Mouse (Mus musculus): Measurements from ENCODE around the gene Lcor. TPM values are rescaled to one million over a fixed set of nuclear protein-coding genes. Genes with fewer than 3 reads are reported as not detected.

The Lcor gene
- polyA plus RNA-seq, 1 experiment from 2014 or later, result 13.9 TPM

DNA sequence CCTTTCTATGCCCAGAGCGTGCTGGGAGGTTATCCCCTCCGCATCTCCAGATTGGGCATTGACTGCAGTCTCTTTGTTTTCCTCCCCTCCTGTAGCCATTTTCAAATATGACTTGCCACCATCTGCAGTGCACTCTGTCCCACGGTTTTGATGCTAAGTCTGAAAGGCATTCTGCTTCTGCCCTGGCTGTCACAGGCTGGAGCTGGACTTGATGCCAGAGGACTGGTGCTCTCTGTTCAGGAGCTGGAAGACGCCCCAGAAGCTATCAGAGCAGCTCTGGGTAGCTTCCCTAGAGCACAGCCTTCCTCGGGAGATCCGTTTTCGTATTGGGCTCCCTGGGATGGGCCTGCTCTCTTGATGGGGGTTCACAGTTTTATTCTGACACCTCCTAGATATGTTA is 106.6 kb downstream of the Lcor start:
- Histone ChIP-seq H3K9me3 (replicated peaks; ENCODE audit: control insufficient read depth, low read length, poor library complexity, severe bottlenecking) (no peaks in the 10 kb centered on the region), H3K36me3 (ENCODE audit: control insufficient read depth, insufficient read depth, low read length) (0 out of 2 replicates have a peak, but pooled peaks cover 7% of the 10 kb centered on the region), H3K4me2 (ENCODE audit: low read length) (no peak overlapping the region), H3K4me3 (ENCODE audit: low read depth, low read length) (no peak overlapping the region), H3K27me3 (ENCODE audit: control insufficient read depth, insufficient read depth, low read depth, low read length) (no peaks in the 10 kb centered on the region), H3K4me1 (ENCODE audit: control insufficient read depth, insufficient read depth, low read length) (no peaks in the 10 kb centered on the region), H3K9ac (ENCODE audit: low read depth, low read length) (no peak overlapping the region), H3K27ac (ENCODE audit: low read length) (no peak overlapping the region)
- WGBS, result 78% methylated on average over 7 of the region's 7 CpGs
- no peak for ATAC-seq

DNA sequence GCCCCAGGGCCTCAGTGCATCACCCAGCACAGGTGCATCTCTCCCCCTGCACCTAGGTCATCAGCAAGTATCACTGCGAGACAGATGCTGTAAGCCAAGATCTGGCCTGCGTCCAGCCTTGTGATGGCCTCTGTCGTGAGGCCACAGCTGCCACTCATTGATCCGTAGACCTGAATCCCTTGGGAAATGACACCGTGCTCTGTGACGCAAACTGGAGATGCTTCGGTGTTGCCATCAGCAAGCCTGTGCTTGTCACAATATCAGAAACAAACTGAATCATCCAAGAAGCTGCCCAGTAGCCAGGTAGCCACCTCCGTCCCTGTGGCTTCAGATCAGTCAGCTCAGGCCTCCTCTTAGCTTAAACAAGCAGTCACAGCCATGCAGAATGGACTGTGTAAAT is 107.2 kb downstream of the Lcor start:
- H3K9me3 ChIP-seq (replicated peaks; ENCODE audit: control insufficient read depth, low read length, poor library complexity, severe bottlenecking), result no peaks in the 10 kb centered on the region
- no peaks in the 10 kb centered on the region for H3K27me3 ChIP-seq (ENCODE audit: control insufficient read depth, insufficient read depth, low read depth, low read length)
- no peak for ATAC-seq
- no peak overlapping the region for H3K9ac ChIP-seq (ENCODE audit: low read depth, low read length)
- H3K4me3 ChIP-seq (ENCODE audit: low read depth, low read length), result no peak overlapping the region
- 0 out of 2 replicates have a peak, but pooled peaks cover under 1% of the 10 kb centered on the region for H3K36me3 ChIP-seq (ENCODE audit: control insufficient read depth, insufficient read depth, low read length)
- H3K27ac ChIP-seq (ENCODE audit: low read length), result no peak overlapping the region
- 78% methylated on average over 8 of the region's 8 CpGs for WGBS
- no peaks in the 10 kb centered on the region for H3K4me1 ChIP-seq (ENCODE audit: control insufficient read depth, insufficient read depth, low read length)
- H3K4me2 ChIP-seq (ENCODE audit: low read length), result no peak overlapping the region

DNA sequence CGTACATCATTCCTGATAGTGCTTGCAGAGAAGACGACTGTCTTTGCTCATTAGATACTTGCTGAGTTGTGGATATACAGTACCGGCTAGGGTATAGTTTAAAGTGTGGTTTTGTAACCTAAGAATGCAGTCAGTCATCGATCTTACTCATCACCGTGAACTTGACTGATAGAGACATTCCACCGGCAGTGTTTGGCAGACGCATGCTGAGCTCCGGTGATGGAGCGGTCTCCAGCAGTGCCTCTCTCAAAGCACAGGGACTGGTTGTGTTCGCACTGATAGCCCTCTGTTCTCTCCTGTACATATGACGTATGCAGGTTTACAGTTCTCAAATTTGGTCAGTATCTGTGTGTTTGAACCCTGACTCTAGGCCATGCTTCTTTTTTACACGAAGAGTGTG is 109.4 kb downstream of the Lcor start:
- Histone ChIP-seq H3K36me3 (ENCODE audit: control insufficient read depth, insufficient read depth, low read length) (no peaks in the 10 kb centered on the region), H3K4me1 (ENCODE audit: control insufficient read depth, insufficient read depth, low read length) (no peaks in the 10 kb centered on the region), H3K27me3 (ENCODE audit: control insufficient read depth, insufficient read depth, low read depth, low read length) (no peaks in the 10 kb centered on the region), H3K27ac (ENCODE audit: low read length) (no peak overlapping the region), H3K4me3 (ENCODE audit: low read depth, low read length) (no peak overlapping the region), H3K9ac (ENCODE audit: low read depth, low read length) (no peak overlapping the region), H3K9me3 (replicated peaks; ENCODE audit: control insufficient read depth, low read length, poor library complexity, severe bottlenecking) (no peaks in the 10 kb centered on the region), H3K4me2 (ENCODE audit: low read length) (no peak overlapping the region)
- ATAC-seq, result no peak
- 80% methylated on average over 12 of the region's 12 CpGs for WGBS

DNA sequence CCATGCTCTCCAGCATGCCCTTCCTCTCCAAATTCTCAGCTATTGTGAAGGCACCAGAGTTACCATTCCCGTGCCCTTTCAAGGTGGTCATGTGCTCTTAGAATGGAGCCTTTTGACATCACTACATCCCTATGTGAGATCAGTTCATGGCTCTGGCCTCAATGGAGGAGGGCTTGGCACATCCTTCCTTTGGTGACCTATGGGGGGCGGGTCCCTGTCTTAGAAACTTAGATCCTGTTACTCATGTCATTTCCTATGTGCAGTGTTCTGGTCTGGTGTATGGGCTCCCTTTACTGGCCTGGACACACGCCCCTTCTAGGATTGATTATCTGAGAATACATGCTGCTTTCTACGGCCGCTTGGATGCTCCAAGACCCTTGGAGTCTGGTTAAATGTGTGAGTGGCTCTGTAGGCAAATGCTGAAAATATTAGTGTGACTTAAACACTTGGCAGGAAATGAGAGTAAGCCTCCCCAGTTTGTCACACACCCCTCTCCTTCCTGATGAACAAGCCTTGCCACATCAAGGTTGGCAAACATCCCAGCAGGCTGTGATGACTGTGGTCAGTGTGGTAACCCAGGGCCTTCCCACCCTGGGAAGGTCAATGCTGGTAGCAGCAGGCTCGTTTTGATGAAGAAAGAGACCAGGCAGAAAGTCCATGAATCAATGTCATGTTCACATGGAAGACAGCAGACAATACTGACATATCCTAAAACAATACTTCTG is 114.9 kb downstream of the Lcor start:
- WGBS, result 87% methylated on average over 6 of the region's 6 CpGs
- Histone ChIP-seq H3K4me2 (ENCODE audit: low read length) (no peak overlapping the region), H3K36me3 (ENCODE audit: control insufficient read depth, insufficient read depth, low read length) (0 out of 2 replicates have a peak, but pooled peaks cover 2% of the 10 kb centered on the region), H3K27ac (ENCODE audit: low read length) (no peak overlapping the region), H3K9me3 (replicated peaks; ENCODE audit: control insufficient read depth, low read length, poor library complexity, severe bottlenecking) (no peaks in the 10 kb centered on the region), H3K9ac (ENCODE audit: low read depth, low read length) (no peak overlapping the region), H3K27me3 (ENCODE audit: control insufficient read depth, insufficient read depth, low read depth, low read length) (no peaks in the 10 kb centered on the region), H3K4me1 (ENCODE audit: control insufficient read depth, insufficient read depth, low read length) (no peaks in the 10 kb centered on the region), H3K4me3 (ENCODE audit: low read depth, low read length) (no peak overlapping the region)
- ATAC-seq, result no peak

DNA sequence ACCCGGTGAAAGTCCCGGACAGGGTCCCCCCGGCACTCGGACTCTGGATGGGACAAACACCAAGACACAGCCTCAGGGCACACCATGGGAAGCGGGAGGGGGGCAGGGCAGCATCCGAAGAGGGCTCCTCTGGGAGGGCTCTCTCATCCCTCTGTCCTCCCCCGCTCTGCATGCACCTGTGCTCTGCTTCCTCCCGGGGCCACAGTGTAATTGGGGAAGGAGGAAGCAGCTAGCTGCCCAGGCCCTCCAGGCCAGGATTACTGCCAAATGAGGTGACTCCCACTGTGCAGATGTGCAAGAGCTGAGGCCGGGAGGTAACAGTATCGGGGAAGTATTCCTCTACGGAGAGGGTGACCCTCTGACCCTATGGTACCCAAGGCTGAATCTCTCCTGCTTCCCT is 118.2 kb downstream of the Lcor start:
- H3K4me2 ChIP-seq (ENCODE audit: low read length), result no peak overlapping the region
- 39% methylated on average over 11 of the region's 11 CpGs for whole genome bisulfite sequencing
- no peaks in the 10 kb centered on the region for H3K27me3 ChIP-seq (ENCODE audit: control insufficient read depth, insufficient read depth, low read depth, low read length)
- H3K4me1 ChIP-seq (ENCODE audit: control insufficient read depth, insufficient read depth, low read length), result no peaks in the 10 kb centered on the region
- no peaks in the 10 kb centered on the region for H3K9me3 ChIP-seq (replicated peaks; ENCODE audit: control insufficient read depth, low read length, poor library complexity, severe bottlenecking)
- ATAC-seq, result no peak; the same call in 1 of the 2 replicates
- peaks cover 10% of the 10 kb centered on the region; the same call in 1 of the 2 replicates for H3K36me3 ChIP-seq (ENCODE audit: control insufficient read depth, insufficient read depth, low read length)
- H3K4me3 ChIP-seq (ENCODE audit: low read depth, low read length), result no peak overlapping the region
- H3K9ac ChIP-seq (ENCODE audit: low read depth, low read length), result no peak overlapping the region
- no peak overlapping the region for H3K27ac ChIP-seq (ENCODE audit: low read length)

DNA sequence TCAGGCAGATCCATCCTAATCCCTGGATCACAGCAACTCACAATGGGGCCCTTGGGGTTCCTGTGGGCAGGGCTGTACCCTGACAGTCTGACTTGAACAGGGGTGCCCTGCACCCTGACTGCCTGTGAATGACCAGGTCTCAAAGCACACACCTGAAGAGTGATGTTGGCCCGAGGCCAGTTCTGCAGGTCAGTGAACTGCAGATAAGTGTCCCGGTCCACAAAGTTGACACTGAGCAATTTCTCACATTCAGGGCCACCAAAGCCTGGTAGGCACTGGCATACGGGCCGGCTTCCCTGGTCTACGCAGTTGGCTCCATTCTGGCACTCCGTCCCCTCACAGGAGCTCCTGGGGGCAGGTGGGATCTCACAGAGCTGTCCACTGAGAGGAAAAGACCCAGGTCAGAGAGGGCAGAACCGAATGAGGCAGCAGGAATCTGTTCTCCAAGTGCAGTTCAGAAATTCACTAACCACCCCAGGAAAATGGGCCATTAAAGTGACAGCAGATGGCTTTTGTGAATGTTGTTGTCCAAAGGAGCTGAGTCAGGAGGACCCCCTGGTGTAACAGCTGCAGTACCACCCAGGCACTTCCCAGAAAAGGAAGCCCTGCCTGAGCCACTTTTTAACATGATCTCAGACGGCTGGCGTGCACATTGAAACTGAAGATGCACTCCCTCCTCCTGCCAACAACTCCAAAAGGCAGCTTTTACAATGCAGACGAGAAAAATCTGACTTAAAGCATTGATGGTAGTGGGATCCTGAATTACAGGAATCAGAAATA is 124.0 kb downstream of the Lcor start:
- Histone ChIP-seq H3K4me1 (ENCODE audit: control insufficient read depth, insufficient read depth, low read length) (no peaks in the 10 kb centered on the region), H3K27me3 (ENCODE audit: control insufficient read depth, insufficient read depth, low read depth, low read length) (no peaks in the 10 kb centered on the region), H3K27ac (ENCODE audit: low read length) (no peak overlapping the region), H3K9me3 (replicated peaks; ENCODE audit: control insufficient read depth, low read length, poor library complexity, severe bottlenecking) (no peaks in the 10 kb centered on the region), H3K4me3 (ENCODE audit: low read depth, low read length) (no peak overlapping the region), H3K9ac (ENCODE audit: low read depth, low read length) (no peak overlapping the region), H3K4me2 (ENCODE audit: low read length) (no peak overlapping the region), H3K36me3 (ENCODE audit: control insufficient read depth, insufficient read depth, low read length) (peaks cover 17% of the 10 kb centered on the region; the same call in 1 of the 2 replicates)
- 85% methylated on average over 10 of the region's 10 CpGs for WGBS
- ATAC-seq, result no peak

DNA sequence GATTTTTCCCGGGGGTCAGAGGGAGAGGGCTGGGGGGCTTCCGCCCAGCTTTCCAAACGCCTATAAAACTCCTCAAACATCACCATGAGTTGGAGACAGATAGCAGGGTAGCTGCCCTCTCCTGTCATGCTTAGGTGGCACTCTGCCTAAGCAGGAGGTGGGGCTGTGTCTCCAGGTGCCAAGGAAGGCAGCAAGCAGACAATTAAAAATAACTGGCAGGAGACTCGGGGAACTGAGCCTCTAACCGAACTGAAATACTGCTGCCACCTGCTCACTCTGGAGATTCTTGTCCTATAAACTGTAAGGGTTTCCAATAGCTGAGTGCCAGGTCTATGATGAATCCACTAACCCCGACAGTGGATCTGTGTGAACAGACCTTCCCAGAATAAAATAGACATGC is 129.2 kb downstream of the Lcor start:
- Histone ChIP-seq H3K4me2 (ENCODE audit: low read length) (no peak overlapping the region), H3K27ac (ENCODE audit: low read length) (no peak overlapping the region), H3K27me3 (ENCODE audit: control insufficient read depth, insufficient read depth, low read depth, low read length) (no peaks in the 10 kb centered on the region), H3K9me3 (replicated peaks; ENCODE audit: control insufficient read depth, low read length, poor library complexity, severe bottlenecking) (no peaks in the 10 kb centered on the region), H3K36me3 (ENCODE audit: control insufficient read depth, insufficient read depth, low read length) (0 out of 2 replicates have a peak, but pooled peaks cover 2% of the 10 kb centered on the region), H3K4me1 (ENCODE audit: control insufficient read depth, insufficient read depth, low read length) (peaks cover 25% of the 10 kb centered on the region), H3K4me3 (ENCODE audit: low read depth, low read length) (no peak overlapping the region), H3K9ac (ENCODE audit: low read depth, low read length) (no peak overlapping the region)
- ATAC-seq, result no peak
- WGBS, result 77% methylated on average over 6 of the region's 6 CpGs

Data from midbrain, embryonic 16.5 days (tissue).